Mouse (Mus musculus): ENCODE measurements around the gene Nfkbil1. TPM values are rescaled to one million over a fixed set of nuclear protein-coding genes. Genes with fewer than 3 reads are reported as not detected.
A peak's percentile ranks its signal among the peaks of the same experiment; 100 is the strongest.

The Nfkbil1 gene
- polyA plus RNA-seq, 1 experiment = 7.9 TPM

DNA sequence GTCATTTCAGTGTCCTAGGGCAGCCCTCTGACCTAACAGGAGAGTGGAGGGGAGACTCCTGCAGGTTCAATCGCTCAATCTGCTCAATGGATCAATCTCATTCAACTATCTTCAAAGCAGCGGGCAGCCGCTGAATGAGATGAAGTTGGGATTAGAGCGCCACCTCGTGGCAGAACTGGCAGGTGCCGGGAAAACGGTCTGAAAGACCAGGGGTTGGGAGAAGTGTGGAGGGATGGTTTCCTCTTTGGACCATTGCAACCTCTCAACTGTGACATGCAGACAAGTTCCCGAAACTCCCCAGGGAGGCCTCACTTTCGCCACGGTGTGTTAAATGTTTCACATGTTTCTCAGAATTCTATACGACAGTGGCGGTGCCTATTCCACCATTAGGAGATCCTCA lies 3.5 kb downstream of the Nfkbil1 start:
- H3K9me3 ChIP-seq (replicated peaks; ENCODE audit: control insufficient read depth, insufficient read depth, low read length, poor library complexity, severe bottlenecking) = no peaks in the 10 kb centered on the region
- H3K4me3 ChIP-seq (ENCODE audit: low read depth, low read length) = no peak overlapping the region
- TF ChIP-seq POLR2A (IDR thresholded peaks at IDR 0.05; ENCODE audit: insufficient read depth, low read length) (no peak), CTCF (IDR thresholded peaks at IDR 0.05; ENCODE audit: low read depth, low read length) (peak; percentile 97)
- H3K9ac ChIP-seq (ENCODE audit: low read depth, poor library complexity, severe bottlenecking) = no peak overlapping the region
- H3K27ac ChIP-seq (ENCODE audit: insufficient read depth, low read length) = no peak overlapping the region
- no peaks in the 10 kb centered on the region for H3K4me1 ChIP-seq (ENCODE audit: control insufficient read depth, insufficient read depth, low read length)
- H3K27me3 ChIP-seq (ENCODE audit: control insufficient read depth, insufficient read depth, low read length, poor library complexity, severe bottlenecking) = no peaks in the 10 kb centered on the region
- H3K36me3 ChIP-seq (ENCODE audit: control insufficient read depth, insufficient read depth, low read length, poor library complexity, severe bottlenecking) = peaks cover 9% of the 10 kb centered on the region; the same call in 1 of the 2 replicates

DNA sequence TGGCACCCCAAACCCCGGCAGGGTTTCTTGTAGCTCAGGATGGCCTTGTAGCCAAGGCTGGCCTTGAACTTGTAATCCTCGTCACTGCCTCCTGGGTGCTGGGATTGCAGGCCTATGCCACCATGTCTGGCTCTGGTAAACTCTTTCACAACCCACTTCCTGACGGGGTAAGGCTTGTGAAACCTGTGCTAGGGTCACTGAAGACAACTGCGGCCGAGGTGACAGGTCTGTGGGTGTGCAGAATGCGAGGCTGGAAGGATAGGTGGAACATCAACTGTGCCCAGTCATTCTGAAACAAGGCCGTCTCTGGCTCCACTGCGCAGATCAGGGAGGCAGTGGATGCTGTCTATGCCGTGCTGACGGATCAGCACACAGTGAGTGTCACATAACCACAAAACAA lies 4.6 kb downstream of the Nfkbil1 start:
- no peak for TF ChIP-seq EP300 (IDR thresholded peaks at IDR 0.05; ENCODE audit: insufficient read depth, low read depth, low read length)
- no peaks in the 10 kb centered on the region for H3K27me3 ChIP-seq (ENCODE audit: control insufficient read depth, insufficient read depth, low read length, poor library complexity, severe bottlenecking)
- no peak overlapping the region for H3K27ac ChIP-seq (ENCODE audit: insufficient read depth, low read length)
- peaks cover 9% of the 10 kb centered on the region; the same call in 1 of the 2 replicates for H3K36me3 ChIP-seq (ENCODE audit: control insufficient read depth, insufficient read depth, low read length, poor library complexity, severe bottlenecking)
- H3K9me3 ChIP-seq (replicated peaks; ENCODE audit: control insufficient read depth, insufficient read depth, low read length, poor library complexity, severe bottlenecking) = no peaks in the 10 kb centered on the region
- no peak overlapping the region for H3K4me3 ChIP-seq (ENCODE audit: low read depth, low read length)
- H3K4me1 ChIP-seq (ENCODE audit: control insufficient read depth, insufficient read depth, low read length) = no peaks in the 10 kb centered on the region
- H3K9ac ChIP-seq (ENCODE audit: low read depth, poor library complexity, severe bottlenecking) = no peak overlapping the region

DNA sequence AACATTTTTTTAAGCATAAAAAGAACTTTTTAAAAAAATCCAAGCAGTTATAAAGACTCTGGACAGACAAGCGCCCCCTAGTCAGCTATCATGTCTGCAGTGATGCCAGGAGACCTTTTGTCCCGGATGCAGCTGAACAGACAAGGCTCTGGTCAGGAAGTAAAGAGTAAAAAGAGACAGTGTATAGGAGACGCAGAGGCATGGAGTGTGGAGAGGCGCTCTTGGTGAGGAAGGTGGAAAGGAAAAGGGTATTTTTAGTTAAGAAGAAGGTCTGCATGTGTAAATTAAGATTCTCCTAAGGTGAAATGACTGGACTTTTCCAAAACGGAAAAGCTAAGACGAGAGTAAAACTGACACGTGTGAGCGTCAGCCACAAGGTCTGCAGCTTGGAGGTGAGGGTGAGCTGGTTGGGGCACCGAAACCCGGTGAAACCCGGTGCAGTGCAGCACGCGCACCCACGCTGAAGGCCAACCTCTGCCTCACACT lies 9.0 kb downstream of the Nfkbil1 start:
- Histone ChIP-seq H3K9ac (ENCODE audit: low read depth, poor library complexity, severe bottlenecking) (no peak overlapping the region), H3K4me1 (ENCODE audit: control insufficient read depth, insufficient read depth, low read length) (no peaks in the 10 kb centered on the region), H3K27ac (ENCODE audit: insufficient read depth, low read length) (no peak overlapping the region), H3K4me3 (ENCODE audit: low read depth, low read length) (no peak overlapping the region), H3K9me3 (replicated peaks; ENCODE audit: control insufficient read depth, insufficient read depth, low read length, poor library complexity, severe bottlenecking) (no peaks in the 10 kb centered on the region), H3K36me3 (ENCODE audit: control insufficient read depth, insufficient read depth, low read length, poor library complexity, severe bottlenecking) (peaks cover 9% of the 10 kb centered on the region; the same call in 1 of the 2 replicates), H3K27me3 (ENCODE audit: control insufficient read depth, insufficient read depth, low read length, poor library complexity, severe bottlenecking) (no peaks in the 10 kb centered on the region)
- TF ChIP-seq CTCF (IDR thresholded peaks at IDR 0.05; ENCODE audit: low read depth, low read length) = no peak
- no peak for TF ChIP-seq POLR2A (IDR thresholded peaks at IDR 0.05; ENCODE audit: insufficient read depth, low read length)
- no peak for TF ChIP-seq EP300 (IDR thresholded peaks at IDR 0.05; ENCODE audit: insufficient read depth, low read depth, low read length)

DNA sequence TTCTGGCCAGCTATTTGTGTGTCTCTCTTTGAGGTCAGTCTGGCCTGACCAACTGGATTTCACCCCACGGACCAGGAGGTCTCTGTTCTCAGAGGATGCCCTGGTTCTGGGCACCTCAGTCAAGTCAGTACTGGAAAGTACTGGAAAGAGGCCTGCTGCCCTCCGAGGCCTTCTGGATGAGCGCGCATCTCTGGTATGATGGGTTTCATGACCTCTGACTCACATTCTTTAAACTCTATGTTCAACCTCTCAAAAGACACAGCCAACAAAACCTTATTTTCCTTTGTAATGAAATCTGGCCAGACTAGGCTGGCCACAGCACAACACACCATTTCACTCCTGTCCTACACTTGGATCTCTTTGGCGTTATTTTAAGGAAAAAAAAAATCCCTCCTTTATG lies 10.1 kb downstream of the Nfkbil1 start:
- H3K36me3 ChIP-seq (ENCODE audit: control insufficient read depth, insufficient read depth, low read length, poor library complexity, severe bottlenecking) = peaks cover 3% of the 10 kb centered on the region; the same call in 1 of the 2 replicates
- no peak for TF ChIP-seq CTCF (IDR thresholded peaks at IDR 0.05; ENCODE audit: low read depth, low read length)
- no peak for TF ChIP-seq EP300 (IDR thresholded peaks at IDR 0.05; ENCODE audit: insufficient read depth, low read depth, low read length)
- no peak for TF ChIP-seq POLR2A (IDR thresholded peaks at IDR 0.05; ENCODE audit: insufficient read depth, low read length)
- H3K4me1 ChIP-seq (ENCODE audit: control insufficient read depth, insufficient read depth, low read length) = no peaks in the 10 kb centered on the region
- H3K9ac ChIP-seq (ENCODE audit: low read depth, poor library complexity, severe bottlenecking) = no peak overlapping the region
- no peak overlapping the region for H3K4me3 ChIP-seq (ENCODE audit: low read depth, low read length)
- no peak overlapping the region for H3K27ac ChIP-seq (ENCODE audit: insufficient read depth, low read length)
- no peaks in the 10 kb centered on the region for H3K9me3 ChIP-seq (replicated peaks; ENCODE audit: control insufficient read depth, insufficient read depth, low read length, poor library complexity, severe bottlenecking)
- no peaks in the 10 kb centered on the region for H3K27me3 ChIP-seq (ENCODE audit: control insufficient read depth, insufficient read depth, low read length, poor library complexity, severe bottlenecking)

GRCm38 (mm10) chr17:35224641-35225040 lies 11.0 kb downstream of the Nfkbil1 start:
- Histone ChIP-seq H3K9ac (ENCODE audit: low read depth, poor library complexity, severe bottlenecking) (no peak overlapping the region), H3K27me3 (ENCODE audit: control insufficient read depth, insufficient read depth, low read length, poor library complexity, severe bottlenecking) (no peaks in the 10 kb centered on the region), H3K9me3 (replicated peaks; ENCODE audit: control insufficient read depth, insufficient read depth, low read length, poor library complexity, severe bottlenecking) (no peaks in the 10 kb centered on the region), H3K4me1 (ENCODE audit: control insufficient read depth, insufficient read depth, low read length) (no peaks in the 10 kb centered on the region), H3K4me3 (ENCODE audit: low read depth, low read length) (no peak overlapping the region), H3K36me3 (ENCODE audit: control insufficient read depth, insufficient read depth, low read length, poor library complexity, severe bottlenecking) (0 out of 2 replicates have a peak, but pooled peaks cover 3% of the 10 kb centered on the region), H3K27ac (ENCODE audit: insufficient read depth, low read length) (no peak overlapping the region)
- no peak for TF ChIP-seq EP300 (IDR thresholded peaks at IDR 0.05; ENCODE audit: insufficient read depth, low read depth, low read length)
- TF ChIP-seq POLR2A (IDR thresholded peaks at IDR 0.05; ENCODE audit: insufficient read depth, low read length) = no peak
- TF ChIP-seq CTCF (IDR thresholded peaks at IDR 0.05; ENCODE audit: low read depth, low read length) = no peak

DNA sequence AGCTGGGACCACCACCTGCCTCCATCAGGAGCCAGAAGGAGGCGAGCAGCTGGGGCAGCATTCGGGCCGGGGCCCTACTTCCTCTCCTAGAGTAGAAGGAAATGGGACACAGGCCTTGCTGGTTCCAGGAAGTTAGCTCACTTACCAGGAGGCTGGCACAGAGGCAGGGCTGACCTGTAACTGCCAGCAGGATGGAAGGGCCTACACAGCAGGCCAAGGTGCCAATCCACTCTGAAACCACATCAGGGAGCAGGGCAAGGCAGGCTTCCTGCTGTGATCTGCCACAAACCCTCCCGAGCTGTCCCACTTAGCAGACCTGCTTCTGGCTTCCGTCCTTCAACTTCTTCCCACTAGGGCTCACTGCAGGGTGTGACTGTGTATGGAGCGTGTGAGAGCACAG lies 13.3 kb downstream of the Nfkbil1 start:
- Histone ChIP-seq H3K4me1 (ENCODE audit: control insufficient read depth, insufficient read depth, low read length) (no peaks in the 10 kb centered on the region), H3K4me3 (ENCODE audit: low read depth, low read length) (no peak overlapping the region), H3K9ac (ENCODE audit: low read depth, poor library complexity, severe bottlenecking) (no peak overlapping the region), H3K27ac (ENCODE audit: insufficient read depth, low read length) (no peak overlapping the region), H3K27me3 (ENCODE audit: control insufficient read depth, insufficient read depth, low read length, poor library complexity, severe bottlenecking) (no peaks in the 10 kb centered on the region), H3K9me3 (replicated peaks; ENCODE audit: control insufficient read depth, insufficient read depth, low read length, poor library complexity, severe bottlenecking) (no peaks in the 10 kb centered on the region), H3K36me3 (ENCODE audit: control insufficient read depth, insufficient read depth, low read length, poor library complexity, severe bottlenecking) (no peaks in the 10 kb centered on the region)
- TF ChIP-seq CTCF (IDR thresholded peaks at IDR 0.05; ENCODE audit: low read depth, low read length) (no peak), EP300 (IDR thresholded peaks at IDR 0.05; ENCODE audit: insufficient read depth, low read depth, low read length) (no peak), POLR2A (IDR thresholded peaks at IDR 0.05; ENCODE audit: insufficient read depth, low read length) (no peak)
